Mouse (Mus musculus): ENCODE data around the gene Chtf18. TPM values are rescaled to one million over a fixed set of nuclear protein-coding genes. Genes with fewer than 3 reads are reported as not detected.

Chtf18 gene
- polyA plus RNA-seq, 1 experiment from 2014 or later, result 11.8 TPM

- Histone ChIP-seq H3K27me3 (no peaks in the 10 kb centered on the region; the same call in 1 of the 2 replicates), H3K27ac (no peak overlapping the region), H3K4me2 (no peak overlapping the region), H3K4me3 (no peak overlapping the region), H3K4me1 (replicated peaks) (no peaks in the 10 kb centered on the region), H3K36me3 (no peaks in the 10 kb centered on the region), H3K9ac (no peak overlapping the region), H3K9me3 (replicated peaks) (no peaks in the 10 kb centered on the region)
- 92% methylated on average over 2 of the region's 2 CpGs for WGBS
- no peak for ATAC-seq (replicated peaks; ENCODE audit: insufficient number of reproducible peaks, insufficient read depth, low FRiP score, low read depth)
Observed at GRCm38 (mm10) chr17:25709994-25710393, 17.2 kb downstream of the Chtf18 start.

DNA sequence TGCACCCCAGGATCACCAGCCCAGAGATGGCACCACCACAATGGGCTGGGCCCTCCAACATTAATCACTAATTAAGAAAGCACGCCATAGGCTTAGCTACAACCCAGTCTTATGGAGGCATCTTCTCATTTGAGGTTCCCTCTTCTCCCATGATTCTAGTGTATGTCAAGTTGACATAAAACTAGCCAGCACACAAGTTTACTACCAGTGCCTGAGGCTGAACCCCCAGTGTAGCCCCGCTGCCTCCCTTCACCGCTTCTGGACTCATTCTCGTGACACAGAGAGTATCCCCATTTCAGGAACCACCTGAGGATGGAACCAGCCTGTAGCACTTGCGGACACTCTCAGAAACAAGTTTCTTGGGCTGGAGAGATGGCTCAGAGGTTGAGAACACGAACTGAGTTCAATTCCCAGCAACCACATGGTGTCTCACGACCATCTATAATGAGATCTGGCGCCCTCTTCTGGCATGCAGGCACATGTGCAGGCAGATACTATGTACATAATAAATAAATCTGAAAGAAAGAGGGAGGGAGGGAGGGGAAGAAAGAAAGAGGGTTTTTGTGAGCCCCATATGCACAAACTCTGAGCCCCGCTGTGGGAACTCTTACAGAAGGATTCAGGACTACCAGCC, 26.2 kb downstream of the Chtf18 start:
- no peak overlapping the region for H3K27ac ChIP-seq
- no peaks in the 10 kb centered on the region for H3K4me1 ChIP-seq (replicated peaks)
- H3K9ac ChIP-seq, result no peak overlapping the region
- 56% methylated on average over 9 of the region's 9 CpGs for WGBS
- H3K27me3 ChIP-seq, result peaks cover 13% of the 10 kb centered on the region; the same call in 1 of the 2 replicates
- H3K9me3 ChIP-seq (replicated peaks), result no peaks in the 10 kb centered on the region
- H3K4me3 ChIP-seq, result no peak overlapping the region
- no peak for ATAC-seq (replicated peaks; ENCODE audit: insufficient number of reproducible peaks, insufficient read depth, low FRiP score, low read depth)
- H3K4me2 ChIP-seq, result no peak overlapping the region
- no peaks in the 10 kb centered on the region for H3K36me3 ChIP-seq

DNA sequence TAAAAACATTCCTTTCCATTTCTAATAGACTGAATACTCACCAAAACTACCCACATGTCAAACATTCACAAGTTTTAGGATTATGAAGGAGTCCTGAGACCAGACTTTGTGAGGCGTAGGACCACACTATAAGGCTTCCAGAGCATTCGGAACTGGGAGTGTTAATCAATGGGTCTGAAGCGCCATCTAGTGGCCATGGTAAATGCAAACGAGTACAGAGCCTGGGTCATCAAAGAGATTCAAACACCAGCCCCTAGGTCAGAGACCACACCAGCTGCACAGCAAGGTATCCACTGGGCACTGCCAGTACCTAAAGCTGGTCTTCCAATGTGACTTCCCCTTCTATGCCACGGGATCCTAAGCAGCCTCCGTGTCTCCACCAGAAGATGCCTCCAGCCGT, 28.8 kb downstream of the Chtf18 start:
- no peak overlapping the region for H3K9ac ChIP-seq
- 12% methylated on average over 7 of the region's 7 CpGs for WGBS
- no peak; the same call in 1 of the 2 replicates for ATAC-seq (replicated peaks; ENCODE audit: insufficient number of reproducible peaks, insufficient read depth, low FRiP score, low read depth)
- no peaks in the 10 kb centered on the region for H3K9me3 ChIP-seq (replicated peaks)
- H3K4me3 ChIP-seq, result no peak overlapping the region
- no peak overlapping the region for H3K27ac ChIP-seq
- peaks cover 16% of the 10 kb centered on the region; the same call in 1 of the 2 replicates for H3K27me3 ChIP-seq
- H3K36me3 ChIP-seq, result no peaks in the 10 kb centered on the region
- H3K4me1 ChIP-seq (replicated peaks), result no peaks in the 10 kb centered on the region
- no peak overlapping the region for H3K4me2 ChIP-seq

- Histone ChIP-seq H3K27me3 (0 out of 2 replicates have a peak, but pooled peaks cover 7% of the 10 kb centered on the region), H3K4me1 (replicated peaks) (no peaks in the 10 kb centered on the region), H3K4me2 (no peak overlapping the region), H3K9me3 (replicated peaks) (no peaks in the 10 kb centered on the region), H3K27ac (no peak overlapping the region), H3K36me3 (no peaks in the 10 kb centered on the region), H3K4me3 (no peak overlapping the region), H3K9ac (no peak overlapping the region)
- no peak for ATAC-seq (replicated peaks; ENCODE audit: insufficient number of reproducible peaks, insufficient read depth, low FRiP score, low read depth)
- 25% methylated on average over 1 of the region's 1 CpGs for WGBS
Observed at GRCm38 (mm10) chr17:25696263-25696662, 31.0 kb downstream of the Chtf18 start.

- Histone ChIP-seq H3K4me1 (replicated peaks) (no peaks in the 10 kb centered on the region), H3K9ac (no peak overlapping the region), H3K4me3 (no peak overlapping the region), H3K36me3 (no peaks in the 10 kb centered on the region), H3K27ac (no peak overlapping the region), H3K9me3 (replicated peaks) (no peaks in the 10 kb centered on the region), H3K27me3 (peaks cover 30% of the 10 kb centered on the region), H3K4me2 (no peak overlapping the region)
- 75% methylated on average over 4 of the region's 4 CpGs for WGBS
- ATAC-seq (replicated peaks; ENCODE audit: insufficient number of reproducible peaks, insufficient read depth, low FRiP score, low read depth), result no peak
Observed at GRCm38 (mm10) chr17:25688922-25689321, 38.3 kb downstream of the Chtf18 start.

GRCm38 (mm10) chr17:25686323-25686722, 40.9 kb downstream of the Chtf18 start:
- Histone ChIP-seq H3K27me3 (peaks cover 30% of the 10 kb centered on the region), H3K4me3 (no peak overlapping the region), H3K4me1 (replicated peaks) (no peaks in the 10 kb centered on the region), H3K36me3 (no peaks in the 10 kb centered on the region), H3K9ac (no peak overlapping the region), H3K27ac (no peak overlapping the region), H3K4me2 (no peak overlapping the region), H3K9me3 (replicated peaks) (no peaks in the 10 kb centered on the region)
- ATAC-seq (replicated peaks; ENCODE audit: insufficient number of reproducible peaks, insufficient read depth, low FRiP score, low read depth), result no peak
- 41% methylated on average over 7 of the region's 7 CpGs for WGBS

- no peak for ATAC-seq (replicated peaks; ENCODE audit: insufficient number of reproducible peaks, insufficient read depth, low FRiP score, low read depth)
- peaks cover 13% of the 10 kb centered on the region; the same call in 1 of the 2 replicates for H3K27me3 ChIP-seq
- no peaks in the 10 kb centered on the region for H3K4me1 ChIP-seq (replicated peaks)
Observed at GRCm38 (mm10) chr17:25681636-25682035, 45.6 kb downstream of the Chtf18 start.

GRCm38 (mm10) chr17:25679818-25680217, 47.4 kb downstream of the Chtf18 start:
- no peaks in the 10 kb centered on the region for H3K4me1 ChIP-seq (replicated peaks)
- H3K9ac ChIP-seq, result no peak overlapping the region

More at GRCm38 (mm10) chr17:25681636-25682035, 45.6 kb downstream of the Chtf18 start:
- Histone ChIP-seq H3K9ac (no peak overlapping the region), H3K36me3 (no peaks in the 10 kb centered on the region), H3K9me3 (replicated peaks) (no peaks in the 10 kb centered on the region), H3K4me2 (no peak overlapping the region), H3K4me3 (no peak overlapping the region), H3K27ac (no peak overlapping the region)
- WGBS, result 85% methylated on average over 4 of the region's 4 CpGs

GRCm38 (mm10) chr17:25677969-25678368, 49.2 kb downstream of the Chtf18 start:
- H3K27me3 ChIP-seq, result peaks cover 3% of the 10 kb centered on the region; the same call in 1 of the 2 replicates
- no peaks in the 10 kb centered on the region for H3K9me3 ChIP-seq (replicated peaks)
- no peak for ATAC-seq (replicated peaks; ENCODE audit: insufficient number of reproducible peaks, insufficient read depth, low FRiP score, low read depth)
- H3K9ac ChIP-seq, result no peak overlapping the region
- no peak overlapping the region for H3K4me2 ChIP-seq
- no peak overlapping the region for H3K4me3 ChIP-seq
- 68% methylated on average over 6 of the region's 6 CpGs for WGBS
- H3K4me1 ChIP-seq (replicated peaks), result no peaks in the 10 kb centered on the region
- no peak overlapping the region for H3K27ac ChIP-seq
- no peaks in the 10 kb centered on the region for H3K36me3 ChIP-seq

More at GRCm38 (mm10) chr17:25679818-25680217, 47.4 kb downstream of the Chtf18 start:
- no peak overlapping the region for H3K4me3 ChIP-seq
- no peaks in the 10 kb centered on the region for H3K36me3 ChIP-seq
- 18% methylated on average over 5 of the region's 5 CpGs for WGBS
- ATAC-seq (replicated peaks; ENCODE audit: insufficient number of reproducible peaks, insufficient read depth, low FRiP score, low read depth), result no peak
- H3K4me2 ChIP-seq, result no peak overlapping the region
- no peaks in the 10 kb centered on the region for H3K9me3 ChIP-seq (replicated peaks)
- no peak overlapping the region for H3K27ac ChIP-seq
- H3K27me3 ChIP-seq, result peaks cover 3% of the 10 kb centered on the region; the same call in 1 of the 2 replicates

GRCm38 (mm10) chr17:25672982-25673381, 54.2 kb downstream of the Chtf18 start:
- no peak overlapping the region for H3K4me2 ChIP-seq
- no peak overlapping the region for H3K27ac ChIP-seq
- ATAC-seq (replicated peaks; ENCODE audit: insufficient number of reproducible peaks, insufficient read depth, low FRiP score, low read depth), result no peak
- 0 out of 2 replicates have a peak, but pooled peaks cover 4% of the 10 kb centered on the region for H3K27me3 ChIP-seq
- H3K4me1 ChIP-seq (replicated peaks), result no peaks in the 10 kb centered on the region
- H3K4me3 ChIP-seq, result no peak overlapping the region
- no peaks in the 10 kb centered on the region for H3K9me3 ChIP-seq (replicated peaks)
- no peak overlapping the region for H3K9ac ChIP-seq
- no peaks in the 10 kb centered on the region for H3K36me3 ChIP-seq

Data from heart, embryonic 15.5 days (tissue).